Mouse (Mus musculus) c-Kit-positive CD71-positive TER-119-positive erythroid progenitor cells, embryonic 14.5 days (primary cell): ENCODE data around the gene Surf6.

Experiments used
- DNase-seq: peaks from one replicate; pipeline ENCODE4 v3.0.0-alpha.2; 2013; ENCODE audit warnings: low spot score

Surf6 gene

DNA sequence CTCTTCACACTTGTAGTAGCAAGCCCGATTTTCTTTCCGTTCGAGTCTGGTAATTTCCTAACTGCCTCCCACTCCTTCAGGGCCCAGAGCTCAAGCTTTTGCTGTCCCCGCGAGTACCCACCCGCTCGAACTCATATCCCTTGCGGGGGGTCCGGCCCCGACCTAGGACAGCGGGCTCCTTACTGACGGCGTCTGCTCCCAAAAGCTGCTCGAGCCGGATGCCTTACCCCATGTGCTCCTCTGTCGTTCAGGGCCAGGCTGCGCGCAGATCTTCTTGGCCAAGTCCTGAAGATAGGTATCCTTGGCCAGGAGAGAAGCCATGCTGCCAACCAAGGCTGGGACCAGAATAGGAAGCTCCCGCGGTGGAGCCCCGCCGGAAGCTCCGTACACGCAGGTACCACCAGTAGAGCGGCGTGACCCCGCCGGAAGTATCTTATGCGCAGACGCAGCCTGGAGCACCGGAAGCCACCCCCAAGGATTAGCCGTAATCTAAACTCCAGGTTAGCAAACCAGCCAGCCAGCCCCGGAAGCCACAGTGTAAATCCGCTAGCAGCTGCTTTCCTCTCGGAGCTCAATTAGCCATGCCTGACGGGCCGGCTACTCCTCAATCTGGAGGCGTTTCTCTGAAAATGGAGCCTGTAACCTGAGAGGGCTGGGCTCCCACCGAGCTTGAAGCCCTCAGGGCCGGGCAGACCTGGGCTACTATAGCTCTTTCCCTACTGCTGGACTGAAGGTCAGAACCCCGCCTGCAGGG lies at the start of gene Surf6:
Gene Surf6, minus strand, starts transcription at position 413 of the 754 bp plus-strand sequence.
- peak; percentile 92 for DNase-seq

DNA sequence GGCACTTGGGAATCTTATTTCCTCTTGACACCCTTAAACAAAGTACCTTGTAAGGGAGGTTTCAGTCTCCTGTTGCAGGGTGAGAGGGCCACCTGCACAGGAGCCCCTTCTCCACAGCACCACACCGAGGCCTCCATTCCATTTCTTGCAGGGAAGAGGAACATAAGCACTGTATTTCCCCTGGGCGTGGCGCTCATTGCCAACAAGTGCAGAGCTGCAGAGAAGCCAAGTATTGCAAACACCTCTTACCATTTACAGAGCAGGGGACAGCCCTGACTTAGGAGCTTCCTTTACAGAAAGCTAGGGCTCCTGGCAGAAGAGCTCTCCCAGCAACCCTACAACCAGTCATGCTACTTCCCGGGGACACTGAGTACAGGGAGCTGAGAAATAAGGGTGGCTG lies 49.5 kb upstream of the Surf6 start:
- DNase-seq = no peak

DNA sequence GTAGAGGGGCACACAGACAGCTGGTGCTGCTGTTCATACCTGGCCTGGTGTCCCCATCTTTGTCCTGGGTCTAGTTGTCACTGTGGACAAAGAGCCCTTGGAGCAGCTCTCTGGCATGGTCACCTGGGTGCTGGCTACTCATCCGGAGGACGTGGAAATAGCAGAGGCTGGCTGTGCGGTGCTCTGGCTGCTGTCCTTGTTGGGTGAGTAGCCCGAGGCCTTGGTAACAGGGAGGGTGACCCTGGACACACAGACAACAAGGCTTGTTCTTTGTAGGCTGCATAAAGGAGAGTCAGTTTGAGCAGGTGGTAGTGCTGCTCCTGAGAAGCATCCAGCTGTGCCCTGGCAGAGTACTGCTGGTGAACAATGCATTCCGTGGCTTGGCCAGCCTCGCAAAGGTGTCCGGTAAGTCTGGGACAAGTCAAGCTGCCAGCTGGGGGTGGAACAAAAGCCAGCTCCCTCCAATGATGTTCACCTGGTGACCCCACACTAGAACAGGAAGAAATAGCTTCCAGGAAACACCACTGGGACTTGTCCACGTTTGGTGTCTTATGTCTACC lies 48.7 kb upstream of the Surf6 start:
- DNase-seq = no peak

DNA sequence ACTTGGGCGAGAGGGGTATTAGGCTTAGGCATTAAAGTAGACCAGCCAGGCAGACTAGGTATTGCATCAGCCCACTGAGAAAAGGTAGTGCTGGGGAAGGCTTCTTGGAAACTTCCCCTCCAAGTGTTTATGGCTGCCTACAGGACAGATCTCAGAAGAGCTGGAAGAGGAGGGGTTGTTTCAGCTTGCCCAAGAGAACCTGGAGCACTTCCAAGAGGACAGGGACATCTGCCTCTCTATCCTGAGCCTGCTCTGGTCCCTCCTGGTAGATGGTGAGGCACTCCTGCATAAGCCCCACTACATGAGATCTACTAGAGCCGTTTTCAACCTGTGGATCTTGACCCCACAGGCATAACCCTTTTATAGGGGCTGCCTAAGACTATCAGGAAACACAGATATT lies 47.7 kb upstream of the Surf6 start:
- no peak for DNase-seq

DNA sequence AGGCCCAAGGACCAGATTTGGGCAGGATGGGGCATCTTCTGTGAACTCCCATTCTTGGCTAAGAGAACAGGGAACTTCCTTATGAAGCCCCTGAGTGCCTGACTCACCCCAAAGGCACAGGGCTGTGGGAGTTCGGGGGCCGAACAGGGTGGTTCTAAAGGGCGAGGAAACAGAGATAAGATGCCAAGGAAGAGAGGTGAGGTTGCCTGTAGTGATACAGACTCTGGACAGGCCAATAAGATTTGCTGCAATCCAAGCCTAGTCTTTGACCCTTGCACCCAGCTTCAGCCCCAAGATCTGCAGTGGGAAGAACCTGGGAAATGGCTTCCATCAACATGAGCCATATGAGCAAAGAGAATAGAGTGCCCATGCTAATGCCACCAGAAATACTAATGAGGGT lies 40.6 kb upstream of the Surf6 start:
- no peak for DNase-seq

DNA sequence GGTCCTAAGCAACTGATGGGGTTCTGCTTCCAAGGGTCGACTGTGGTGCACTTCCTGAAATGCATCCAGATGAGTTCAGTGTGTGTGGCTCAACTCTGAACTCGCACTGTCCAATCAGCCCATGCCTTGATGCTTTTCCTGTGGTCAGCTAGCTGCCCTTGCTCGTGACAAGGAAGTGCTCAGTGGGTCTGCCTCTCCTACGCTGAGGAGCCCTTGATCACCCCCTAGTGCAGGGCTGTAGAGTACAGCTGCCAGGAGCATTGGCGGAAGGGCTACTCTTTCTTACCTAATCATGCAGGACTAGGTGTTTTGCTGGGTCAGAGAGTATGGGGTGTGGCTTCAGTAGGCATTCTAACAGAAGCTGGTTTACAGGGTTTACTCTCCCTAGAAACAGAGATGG lies 38.9 kb upstream of the Surf6 start:
- DNase-seq = no peak

DNA sequence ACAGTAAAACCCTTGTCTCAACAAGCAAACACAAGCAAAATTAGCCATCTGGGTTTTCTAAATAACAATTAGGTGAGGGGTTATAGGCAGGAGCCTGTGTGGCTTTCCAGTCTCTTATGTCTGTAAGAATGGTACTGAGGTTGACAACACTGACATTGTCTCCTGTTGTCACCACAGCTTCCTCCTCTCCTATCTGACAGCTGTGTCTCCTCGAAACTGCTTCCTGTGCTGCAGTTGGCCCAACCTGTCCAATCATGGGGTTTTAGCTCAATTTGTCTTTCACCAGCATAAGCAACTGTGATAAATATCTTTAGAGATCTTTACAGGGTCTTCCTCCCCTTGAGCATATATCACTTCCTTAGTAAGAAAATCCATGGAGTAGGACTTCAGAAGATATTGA lies 33.7 kb upstream of the Surf6 start:
- DNase-seq = no peak

DNA sequence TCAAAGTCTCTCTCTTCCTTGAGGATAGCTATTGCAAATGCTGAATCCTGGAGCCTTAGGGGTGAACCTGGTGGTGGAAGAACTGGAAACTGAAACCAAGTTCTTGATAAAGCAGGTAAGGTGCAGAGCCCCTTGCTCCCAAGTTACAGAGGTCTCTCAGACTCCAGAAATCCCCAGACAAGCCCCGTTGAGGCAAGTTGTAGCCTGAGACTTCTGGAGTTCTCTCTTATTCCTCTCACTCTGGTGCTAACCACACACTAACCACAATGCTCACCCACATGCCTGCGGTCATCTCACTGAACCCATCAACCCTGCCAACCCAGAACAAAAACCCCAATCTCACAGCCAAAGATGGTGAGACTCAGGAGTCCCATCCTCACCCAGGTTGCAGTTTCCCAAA lies 32.6 kb upstream of the Surf6 start:
- DNase-seq = no peak

DNA sequence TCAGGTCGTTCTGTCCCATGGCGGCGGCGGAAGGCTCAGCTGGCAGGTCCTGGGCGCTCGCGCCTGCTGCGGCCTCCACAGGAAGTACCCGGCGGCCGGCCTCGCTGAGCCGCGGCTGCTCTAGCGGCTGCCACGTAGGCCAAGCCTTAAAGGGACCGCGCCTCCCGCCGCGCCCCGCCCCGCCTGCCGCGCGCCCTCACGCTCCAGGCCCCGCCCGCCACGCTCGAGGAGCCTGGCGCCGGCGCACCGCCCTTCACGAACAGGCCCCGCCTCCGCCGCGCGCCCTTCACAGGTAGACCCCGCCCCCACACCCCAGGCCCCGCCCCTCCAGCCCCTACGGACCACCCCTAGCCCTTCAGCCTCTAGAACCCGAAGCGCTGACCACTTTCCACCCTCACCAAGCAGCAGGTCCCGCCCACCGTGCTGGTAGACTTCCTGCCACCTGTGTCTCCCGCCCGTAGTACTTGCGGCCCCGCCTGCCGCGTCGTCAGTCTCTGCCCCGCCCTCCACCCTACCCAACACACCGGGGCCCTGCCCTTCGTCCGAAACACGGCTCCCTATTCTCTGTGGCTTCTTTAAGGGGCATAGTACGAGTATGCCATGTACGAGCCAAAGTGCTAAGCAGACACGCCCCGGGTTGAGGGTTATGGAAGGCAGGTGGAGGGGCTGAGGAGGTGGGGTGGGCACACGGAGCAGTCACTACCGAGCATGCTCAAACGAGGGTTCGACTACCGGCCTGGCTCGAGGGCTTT lies 30.8 kb upstream of the Surf6 start, which contains the start of the genes Surf4 and Stkld1:
Gene Surf4, minus strand, starts transcription at position 625 of the 752 bp plus-strand sequence.
Gene Stkld1, plus strand, starts transcription at position 744 of the 752 bp plus-strand sequence.
- peak; percentile 91 for DNase-seq

DNA sequence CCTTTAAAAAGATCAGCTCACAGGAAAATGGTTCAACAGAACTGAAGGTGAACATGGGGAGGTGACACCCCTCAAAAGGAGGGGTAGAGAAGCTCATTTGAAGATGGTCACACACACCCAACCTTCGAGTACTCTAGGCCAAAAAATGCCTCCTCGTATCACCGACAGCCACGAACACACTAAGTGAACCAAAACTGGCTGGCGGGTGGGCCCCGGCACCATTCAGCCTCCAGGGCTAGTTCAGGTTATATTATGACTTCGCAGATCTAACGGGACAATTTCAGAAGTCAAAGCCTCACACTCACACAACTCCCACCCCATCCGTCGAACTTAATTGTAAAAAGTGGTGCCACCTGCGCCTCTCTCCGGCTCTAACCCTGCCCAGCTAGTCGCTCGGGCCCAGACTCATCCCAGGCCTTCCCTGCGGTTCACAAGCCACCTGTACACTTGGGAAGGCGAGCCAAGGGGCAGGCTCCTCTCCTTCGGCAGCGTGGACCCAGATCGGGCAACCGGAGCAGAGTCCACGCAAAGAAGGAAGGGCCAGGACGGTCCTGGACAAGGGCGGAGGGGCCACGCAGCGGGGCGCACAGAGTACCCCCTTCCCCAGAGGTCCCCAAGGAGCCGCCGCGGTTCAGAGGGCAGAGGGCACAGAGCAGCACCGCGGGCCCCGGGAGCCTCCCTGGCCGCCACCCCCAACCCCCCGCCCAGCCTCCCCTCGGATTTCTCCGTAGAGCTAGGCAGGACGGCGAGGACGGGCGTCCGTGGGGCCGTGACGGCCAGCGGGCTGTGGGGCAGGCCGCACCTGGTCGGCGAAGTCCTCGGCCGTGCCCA lies 30.0 kb upstream of the Surf6 start:
- DNase-seq = no peak

DNA sequence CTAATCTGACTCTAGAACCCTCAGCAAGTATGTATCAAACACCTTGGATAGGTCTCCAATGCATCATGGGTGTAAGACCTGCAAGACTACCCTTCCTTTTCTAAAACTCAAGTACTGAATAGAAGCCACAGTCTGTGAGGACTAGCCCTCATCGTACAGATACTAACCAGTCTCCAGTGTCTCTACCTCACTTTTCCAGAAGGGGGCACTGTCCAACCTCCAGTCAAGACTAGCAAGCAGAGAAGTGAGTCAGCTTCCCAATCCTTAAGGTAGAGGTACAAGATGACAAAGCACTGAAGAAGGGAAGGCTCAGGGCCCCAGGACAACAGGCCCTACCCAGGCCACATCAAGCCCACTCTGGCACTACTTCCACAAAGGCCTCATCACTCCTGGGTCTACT lies 27.7 kb upstream of the Surf6 start:
- peak; percentile 81 for DNase-seq

DNA sequence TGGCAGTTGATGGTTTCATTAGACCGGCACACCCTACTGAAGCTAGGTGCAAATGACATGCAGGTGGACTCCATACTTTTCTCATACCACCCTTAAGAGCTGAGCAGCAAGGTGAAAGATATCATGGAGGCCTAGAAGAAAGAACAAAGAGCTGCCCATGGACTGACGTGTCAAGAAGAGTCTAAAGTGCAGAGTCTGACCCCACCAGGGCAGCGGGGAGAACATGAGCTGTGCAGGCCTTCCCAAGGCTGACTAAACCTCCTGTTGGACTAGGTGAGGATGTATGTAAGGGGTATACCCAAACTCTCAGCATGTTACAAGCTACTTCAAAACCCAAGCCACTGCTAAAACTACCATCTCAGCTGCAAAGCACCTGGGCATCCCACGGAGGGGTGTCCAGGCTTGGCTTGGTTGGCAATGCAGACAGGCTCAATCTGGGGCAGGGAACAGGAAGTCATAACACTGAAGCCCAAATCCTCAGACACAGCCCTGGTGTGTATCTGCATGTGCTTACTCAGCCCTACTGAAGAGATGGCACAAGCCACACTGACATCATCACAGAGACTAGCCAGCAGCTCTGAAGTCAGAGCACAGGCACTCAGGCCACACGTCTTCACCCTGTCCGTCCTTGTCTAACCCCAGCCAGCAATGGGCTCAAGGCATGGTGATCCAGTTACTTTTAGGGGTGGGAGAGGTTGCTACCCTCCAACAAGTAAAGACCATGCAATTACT lies 25.2 kb upstream of the Surf6 start:
- no peak for DNase-seq

DNA sequence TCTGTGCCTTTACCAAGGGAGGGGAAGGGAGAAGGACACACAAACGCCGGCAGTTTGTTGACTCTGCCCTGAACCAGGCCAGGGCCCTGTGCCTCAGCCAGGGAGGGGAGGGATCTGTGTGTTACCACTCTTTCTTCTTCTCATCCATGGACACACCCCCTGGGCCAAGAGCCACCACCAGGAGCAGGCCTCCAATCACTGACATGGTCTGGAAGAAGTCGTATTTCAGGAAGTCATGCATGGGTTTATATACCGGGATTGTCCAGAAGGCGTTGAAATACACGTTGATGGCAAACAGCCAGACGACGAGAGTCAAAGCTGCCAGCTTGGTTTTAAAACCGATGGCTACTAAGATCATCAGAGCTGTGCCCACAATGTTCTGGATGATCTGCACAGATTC lies 19.1 kb upstream of the Surf6 start:
- DNase-seq = no peak

DNA sequence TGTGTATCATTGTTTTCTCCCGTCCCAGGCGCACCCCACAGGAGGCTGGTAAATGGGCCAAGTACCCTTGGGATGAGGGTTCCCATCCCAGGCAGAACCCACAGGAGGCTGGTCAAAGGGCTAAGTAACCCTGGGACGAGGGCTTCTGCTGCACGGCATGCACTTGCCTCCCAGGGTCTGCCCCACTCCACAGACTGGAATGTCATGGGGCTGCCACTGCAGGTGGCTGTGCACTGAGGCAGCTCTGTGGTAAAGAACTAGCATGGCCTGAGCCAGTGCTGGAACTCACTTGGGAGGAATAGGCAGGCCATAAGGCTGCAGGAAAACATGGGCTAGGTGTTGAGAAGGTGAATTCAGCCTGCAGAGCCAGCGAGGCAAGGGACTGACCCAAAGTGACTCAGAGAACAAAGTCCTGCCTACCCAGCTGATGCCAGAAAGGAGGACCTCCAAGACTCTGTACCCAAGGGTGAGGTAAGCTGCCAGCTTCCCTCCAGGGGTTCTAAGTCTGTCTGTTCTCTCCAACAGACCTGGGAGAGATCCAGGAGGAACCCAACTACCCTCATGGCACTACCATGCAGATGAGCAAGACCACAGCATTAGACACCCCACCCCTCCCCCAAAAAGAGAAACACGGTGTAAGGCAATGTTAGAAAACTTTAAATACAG lies 17.6 kb upstream of the Surf6 start:
- DNase-seq = no peak

DNA sequence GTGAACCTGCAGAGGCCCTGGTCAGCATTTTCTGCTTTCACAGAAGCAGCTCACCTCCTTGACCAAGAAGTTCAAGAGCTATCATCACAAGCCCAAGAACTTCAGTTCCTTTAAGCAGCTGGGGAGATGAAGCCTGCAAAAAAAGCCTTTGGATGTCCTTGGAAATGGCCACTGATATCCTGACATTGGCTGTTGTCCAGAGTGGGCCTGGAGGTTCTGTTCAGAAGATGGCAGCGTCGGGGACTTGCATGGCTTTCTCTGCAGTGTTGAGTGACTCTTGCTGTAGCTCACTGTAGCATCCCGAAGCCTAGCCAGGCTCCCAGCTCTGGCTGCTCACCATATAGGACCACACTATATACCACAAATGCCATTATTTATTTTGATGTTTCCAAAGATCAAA lies 17.0 kb upstream of the Surf6 start:
- DNase-seq = no peak

DNA sequence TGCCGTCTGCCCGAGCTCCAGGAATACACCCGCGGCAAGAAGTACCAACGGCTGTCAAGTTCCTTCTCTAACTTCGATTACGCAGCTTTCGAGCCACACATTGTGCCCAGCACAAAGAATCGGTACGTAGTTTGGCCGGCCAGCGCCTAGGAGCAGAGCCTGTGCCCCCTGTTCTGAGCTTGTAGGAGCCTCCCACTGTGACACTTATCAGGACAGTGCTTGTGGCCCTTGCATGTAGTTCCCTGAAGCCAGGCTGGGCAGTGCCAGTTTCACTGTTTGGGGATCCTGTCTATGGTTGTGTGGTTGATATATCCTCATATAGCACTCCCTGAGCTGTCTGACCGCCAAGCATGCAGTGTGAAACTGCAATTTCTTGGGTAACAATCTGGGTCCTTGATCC lies 14.1 kb upstream of the Surf6 start:
- DNase-seq = no peak

DNA sequence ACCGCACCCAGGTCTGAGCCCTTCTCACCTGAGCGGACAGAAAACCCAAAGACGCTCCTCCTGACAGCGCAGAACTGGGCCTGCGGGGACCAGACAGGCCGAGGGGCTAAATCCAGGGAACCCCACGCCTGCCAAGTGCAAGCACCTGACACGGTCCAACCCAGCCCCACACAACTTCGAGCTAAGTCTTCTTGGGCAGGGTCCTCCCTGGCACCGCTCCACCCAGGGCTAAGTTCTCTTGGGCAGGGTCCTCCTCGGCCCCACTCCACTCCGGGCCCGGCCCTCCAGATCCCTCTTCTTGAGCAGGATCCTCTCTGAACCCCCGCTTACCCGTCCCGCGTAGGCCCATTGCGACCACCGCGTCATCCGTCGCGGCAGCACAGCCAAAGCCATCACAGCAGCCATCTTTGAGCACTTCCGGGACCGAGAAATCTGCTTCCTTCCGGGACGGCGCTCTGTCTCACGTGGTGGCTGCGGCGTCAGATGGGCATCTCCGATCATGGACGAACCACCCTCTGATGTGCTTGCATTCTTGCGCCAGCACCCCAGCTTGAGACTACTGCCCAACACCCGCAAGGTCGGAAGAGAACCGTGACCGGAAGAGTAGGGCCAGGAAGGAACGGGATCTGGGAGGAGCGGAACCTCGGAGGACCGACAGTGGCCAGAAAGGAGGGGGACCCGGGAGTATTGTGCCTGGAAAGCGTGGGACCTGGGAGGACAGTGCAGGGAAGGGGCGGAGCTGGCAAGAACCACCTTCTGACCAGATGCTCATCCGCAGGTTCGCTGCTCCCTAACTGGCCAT lies 13.4 kb upstream of the Surf6 start, which contains the start of the genes Surf2 and Surf1:
Gene Surf2, plus strand, starts transcription at position 441 of the 802 bp plus-strand sequence.
Gene Surf1, minus strand, starts transcription at position 604 of the 802 bp plus-strand sequence.
- DNase-seq = peak; percentile 70

DNA sequence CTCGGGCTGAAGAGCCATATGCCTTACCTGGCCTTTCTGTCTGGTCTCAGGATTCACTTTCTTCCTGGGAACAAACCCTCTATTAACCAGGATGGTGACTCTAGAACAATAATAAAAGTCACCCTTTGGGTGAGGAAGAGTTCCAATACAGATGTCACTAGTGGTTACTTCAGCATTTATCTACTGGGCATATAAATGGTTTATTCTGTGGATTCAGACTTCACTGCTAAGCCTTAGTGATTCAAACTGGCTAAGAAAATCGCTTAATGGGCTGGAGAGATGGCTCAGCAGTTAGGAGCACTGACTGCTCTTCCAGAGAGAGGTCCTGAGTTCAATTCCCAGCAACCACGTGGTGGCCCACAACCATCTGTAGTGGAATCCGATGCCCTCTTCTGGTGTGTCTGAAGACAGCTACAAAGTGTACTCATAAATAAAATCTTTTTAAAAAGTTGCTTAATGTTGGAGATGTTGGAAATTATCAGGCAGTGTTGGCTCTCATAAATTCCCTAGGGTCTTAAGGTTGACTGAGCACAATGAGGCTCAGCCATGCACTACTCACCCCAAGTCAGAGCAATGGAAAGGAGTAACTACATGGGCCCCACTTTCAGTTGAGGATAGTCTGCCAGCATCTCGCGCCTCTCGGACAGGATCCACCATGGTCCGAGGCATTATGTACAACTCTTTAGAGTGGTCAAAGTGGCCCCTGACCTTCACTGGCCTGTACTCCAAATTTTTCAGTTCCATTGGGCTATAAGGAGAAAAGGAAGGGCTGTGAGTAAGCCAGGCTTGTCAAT lies 11.7 kb upstream of the Surf6 start:
- no peak for DNase-seq
